Comparison of ENCODE assay signal across 9 mouse cellular contexts in genomic region chr10:127591514-127591913, GRCm38 (mm10). TPM values are rescaled to one million over a fixed set of nuclear protein-coding genes. Genes with fewer than 3 reads are reported as not detected.
DNase-seq lines count a peak whose midpoint lies in the region; ATAC-seq lines count a peak whose summit lies in the region.
"Had no signal": no experiment of that assay in that cellular context is flagged by ENCODE, and none has a peak within 500 bp of the region (broad histone marks: within the 10 kb centered on the region; RNA-seq: fewer than 3 reads in every experiment).

No protein-coding gene starts in this region.

- no peaks in the 10 kb centered on the region for H3K9me3 ChIP-seq in midbrain, embryonic 12.5 days
- H3K9me3 ChIP-seq in midbrain, embryonic 13.5 days = no peaks in the 10 kb centered on the region
- no peaks in the 10 kb centered on the region for H3K9me3 ChIP-seq in intestine, embryonic 15.5 days
- H3K9me3 ChIP-seq in stomach, embryonic 16.5 days (replicated peaks; ENCODE audit: control insufficient read depth, low read length) = no peaks in the 10 kb centered on the region

- WGBS in midbrain, embryonic 12.5 days = 51% methylated on average over 7 of the region's 7 CpGs
- 64% methylated on average over 7 of the region's 7 CpGs for WGBS in midbrain, embryonic 13.5 days
- 38% methylated on average over 7 of the region's 7 CpGs for WGBS in intestine, embryonic 15.5 days
- 45% methylated on average over 7 of the region's 7 CpGs for WGBS in stomach, embryonic 16.5 days

- H3K27me3 ChIP-seq in midbrain, embryonic 12.5 days = no peaks in the 10 kb centered on the region
- H3K27me3 ChIP-seq in midbrain, embryonic 13.5 days = no peaks in the 10 kb centered on the region
- no peaks in the 10 kb centered on the region for H3K27me3 ChIP-seq in intestine, embryonic 15.5 days (replicated peaks)
- H3K27me3 ChIP-seq in stomach, embryonic 16.5 days (ENCODE audit: control insufficient read depth, insufficient read depth, low read length) = no peaks in the 10 kb centered on the region

- H3K27ac ChIP-seq in midbrain, embryonic 12.5 days (replicated peaks) = no peak overlapping the region
- H3K27ac ChIP-seq in midbrain, embryonic 13.5 days = no peak overlapping the region
- H3K27ac ChIP-seq in intestine, embryonic 15.5 days = peak overlapping the region; percentile 55
- peak overlapping the region; percentile 84 for H3K27ac ChIP-seq in stomach, embryonic 16.5 days (ENCODE audit: low read length)

- no peak overlapping the region for H3K9ac ChIP-seq in midbrain, embryonic 12.5 days (replicated peaks)
- H3K9ac ChIP-seq in midbrain, embryonic 13.5 days (replicated peaks) = no peak overlapping the region
- H3K9ac ChIP-seq in intestine, embryonic 15.5 days = no peak overlapping the region
- peak overlapping the region; percentile 2; the same call in 1 of the 2 replicates for H3K9ac ChIP-seq in stomach, embryonic 16.5 days (ENCODE audit: low read length)

- H3K36me3 ChIP-seq in midbrain, embryonic 12.5 days = peaks cover 90% of the 10 kb centered on the region
- peaks cover 92% of the 10 kb centered on the region for H3K36me3 ChIP-seq in midbrain, embryonic 13.5 days
- peaks cover 39% of the 10 kb centered on the region for H3K36me3 ChIP-seq in intestine, embryonic 15.5 days
- 0 out of 2 replicates have a peak, but pooled peaks cover 19% of the 10 kb centered on the region for H3K36me3 ChIP-seq in stomach, embryonic 16.5 days (ENCODE audit: control insufficient read depth, insufficient read depth, low read length)

- peaks cover 4% of the 10 kb centered on the region for H3K4me1 ChIP-seq in midbrain, embryonic 12.5 days
- H3K4me1 ChIP-seq in midbrain, embryonic 13.5 days (replicated peaks) = peaks cover 7% of the 10 kb centered on the region
- peaks cover 38% of the 10 kb centered on the region for H3K4me1 ChIP-seq in intestine, embryonic 15.5 days (replicated peaks)
- peaks cover 29% of the 10 kb centered on the region for H3K4me1 ChIP-seq in stomach, embryonic 16.5 days (ENCODE audit: control insufficient read depth, insufficient read depth, low read length)

- 0 out of 2 replicates have a peak, but pooled peaks have one; percentile 4 for ATAC-seq in midbrain, embryonic 12.5 days (ENCODE audit: low FRiP score, low read depth)
- no peak for ATAC-seq in midbrain, embryonic 13.5 days
- ATAC-seq in intestine, embryonic 15.5 days = peak; percentile 52
- ATAC-seq in stomach, embryonic 16.5 days (ENCODE audit: insufficient read depth, low FRiP score) = peak; percentile 80
- ATAC-seq in activated CD4-positive, CD25-positive, alpha-beta regulatory T cell, adult 4 months = no peak

- no peak overlapping the region for H3K4me2 ChIP-seq in midbrain, embryonic 12.5 days (replicated peaks)
- H3K4me2 ChIP-seq in midbrain, embryonic 13.5 days (replicated peaks) = no peak overlapping the region
- no peak overlapping the region for H3K4me2 ChIP-seq in intestine, embryonic 15.5 days (replicated peaks)
- no peak overlapping the region for H3K4me2 ChIP-seq in stomach, embryonic 16.5 days (ENCODE audit: low read depth, low read length)

- peak; percentile 31 for DNase-seq in adrenal gland, postnatal 25 days
- no peak for DNase-seq in adrenal gland, postnatal 4 days (ENCODE audit: low spot score in 2 of 2)
- no peak for DNase-seq in left cerebral cortex, adult 8-10 months (ENCODE audit: low spot score in 2 of 2)

- no peak overlapping the region for H3K4me3 ChIP-seq in midbrain, embryonic 12.5 days
- H3K4me3 ChIP-seq in midbrain, embryonic 13.5 days (replicated peaks) = no peak overlapping the region
- no peak overlapping the region for H3K4me3 ChIP-seq in intestine, embryonic 15.5 days (replicated peaks)
- no peak overlapping the region for H3K4me3 ChIP-seq in stomach, embryonic 16.5 days (replicated peaks; ENCODE audit: low read length)
- H3K4me3 ChIP-seq: myocyte had no signal

RNA-seq across cellular contexts. Expression of gene Lrp1, which starts 29.4 kb away (rescaled TPM):
- total RNA-seq in adrenal gland, postnatal 25 days (2021) = 196 and 254 TPM in 2 replicates
- total RNA-seq in adrenal gland, postnatal 4 days (2021) = 100 to 1,000 TPM; 283 to 301 TPM
- 94.0 and 98.1 TPM in 2 replicates for polyA plus RNA-seq in midbrain, embryonic 12.5 days (2016; fragmentation: Nextera tagmentation; extraction: Ambion mirVana)
- polyA plus RNA-seq in midbrain, embryonic 13.5 days (2015; fragmentation: Nextera tagmentation; extraction: Ambion mirVana) = 98.2 and 99.4 TPM in 2 replicates
- 67.2 and 77.1 TPM in 2 replicates for polyA plus RNA-seq in intestine, embryonic 15.5 days (2015; fragmentation: Nextera tagmentation; extraction: Ambion mirVana)
- 95.6 and 102 TPM in 2 replicates for polyA plus RNA-seq in stomach, embryonic 16.5 days (2015; fragmentation: Nextera tagmentation; extraction: Ambion mirVana)
- polyA plus RNA-seq in activated CD4-positive, CD25-positive, alpha-beta regulatory T cell, adult 4 months (2017; shearing (Covaris generic)) = under 1 TPM in 1 of 2 experiments, not detected in 1; 0.57 TPM
- total RNA-seq in left cerebral cortex, adult 8-10 months (2022) = 100 to 1,000 TPM; 295 to 337 (median 306) TPM

RNA-seq across cellular contexts. Expression of gene Stat6, which starts 51.3 kb away (rescaled TPM):
- total RNA-seq in adrenal gland, postnatal 25 days (2021) = 117 and 121 TPM in 2 replicates
- total RNA-seq in adrenal gland, postnatal 4 days (2021) = 10 to 100 TPM; 72.7 to 78.0 TPM
- 6.1 and 9.0 TPM in 2 replicates for polyA plus RNA-seq in midbrain, embryonic 12.5 days (2016; fragmentation: Nextera tagmentation; extraction: Ambion mirVana)
- 3.8 and 4.3 TPM in 2 replicates for polyA plus RNA-seq in midbrain, embryonic 13.5 days (2015; fragmentation: Nextera tagmentation; extraction: Ambion mirVana)
- polyA plus RNA-seq in intestine, embryonic 15.5 days (2015; fragmentation: Nextera tagmentation; extraction: Ambion mirVana) = 37.7 and 39.9 TPM in 2 replicates
- 49.7 and 60.3 TPM in 2 replicates for polyA plus RNA-seq in stomach, embryonic 16.5 days (2015; fragmentation: Nextera tagmentation; extraction: Ambion mirVana)
- 100 to 1,000 TPM; 119 to 157 TPM for polyA plus RNA-seq in activated CD4-positive, CD25-positive, alpha-beta regulatory T cell, adult 4 months (2017; shearing (Covaris generic))
- 10 to 100 TPM; 13.5 to 17.1 (median 15.0) TPM for total RNA-seq in left cerebral cortex, adult 8-10 months (2022)

RNA-seq across cellular contexts. Expression of gene Nxph4, which starts 57.2 kb away (rescaled TPM):
- total RNA-seq in adrenal gland, postnatal 25 days (2021) = 8.3 and 10.0 TPM in 2 replicates
- 10 to 100 TPM; 13.6 to 14.0 TPM for total RNA-seq in adrenal gland, postnatal 4 days (2021)
- polyA plus RNA-seq in midbrain, embryonic 12.5 days (2016; fragmentation: Nextera tagmentation; extraction: Ambion mirVana) = 55.9 and 58.2 TPM in 2 replicates
- polyA plus RNA-seq in midbrain, embryonic 13.5 days (2015; fragmentation: Nextera tagmentation; extraction: Ambion mirVana) = 78.8 and 83.9 TPM in 2 replicates
- 4.9 and 5.7 TPM in 2 replicates for polyA plus RNA-seq in intestine, embryonic 15.5 days (2015; fragmentation: Nextera tagmentation; extraction: Ambion mirVana)
- polyA plus RNA-seq in stomach, embryonic 16.5 days (2015; fragmentation: Nextera tagmentation; extraction: Ambion mirVana) = 3.4 and 4.6 TPM in 2 replicates
- not detected for polyA plus RNA-seq in activated CD4-positive, CD25-positive, alpha-beta regulatory T cell, adult 4 months (2017; shearing (Covaris generic))
- total RNA-seq in left cerebral cortex, adult 8-10 months (2022) = 1 to 10 TPM; 6.6 to 9.7 (median 8.4) TPM

Comparison
In these comparisons a context has a peak if more than half of its experiments do, and no peak if none do; other contexts are left out.
1. ATAC-seq: peak in midbrain, embryonic 12.5 days (single experiment), intestine, embryonic 15.5 days (single experiment) and stomach, embryonic 16.5 days (single experiment); none in midbrain, embryonic 13.5 days (single experiment) and activated CD4-positive, CD25-positive, alpha-beta regulatory T cell, adult 4 months (single experiment).
2. H3K27ac ChIP-seq: peak in intestine, embryonic 15.5 days (single experiment) and stomach, embryonic 16.5 days (single experiment); none in midbrain, embryonic 12.5 days (single experiment) and midbrain, embryonic 13.5 days (single experiment).
3. RNA of gene Lrp1, which starts 29.4 kb away (polyA plus RNA-seq): 98.2 to 99.4 TPM in midbrain, embryonic 13.5 days, 94.0 to 98.1 TPM in midbrain, embryonic 12.5 days, 95.6 to 102 TPM in stomach, embryonic 16.5 days and 67.2 to 77.1 TPM in intestine, embryonic 15.5 days; 0.57 TPM in activated CD4-positive, CD25-positive, alpha-beta regulatory T cell, adult 4 months; every median in the first group is over 10 times any median in the second.